Mouse (Mus musculus) kidney, adult 2 months (tissue): ENCODE measurements around the gene 1700016C15Rik.

Experiments
- CTCF ChIP-seq: fragments of 200-500 bp; conservative IDR thresholded peaks from 2 replicates; pipeline ENCODE4 v1.5.1; 2011; ENCODE audit warnings: low read depth, mild to moderate bottlenecking, control low read depth, low read length, moderate library complexity, mixed read lengths; ENCODE audit not compliant: insufficient read depth, insufficient read length
- POLR2A ChIP-seq: fragments of 200-500 bp; IDR thresholded peaks from one replicate; pipeline ENCODE4 v1.6.1; 2011; ENCODE audit warnings: low read depth, low read length, control low read depth

DNA sequence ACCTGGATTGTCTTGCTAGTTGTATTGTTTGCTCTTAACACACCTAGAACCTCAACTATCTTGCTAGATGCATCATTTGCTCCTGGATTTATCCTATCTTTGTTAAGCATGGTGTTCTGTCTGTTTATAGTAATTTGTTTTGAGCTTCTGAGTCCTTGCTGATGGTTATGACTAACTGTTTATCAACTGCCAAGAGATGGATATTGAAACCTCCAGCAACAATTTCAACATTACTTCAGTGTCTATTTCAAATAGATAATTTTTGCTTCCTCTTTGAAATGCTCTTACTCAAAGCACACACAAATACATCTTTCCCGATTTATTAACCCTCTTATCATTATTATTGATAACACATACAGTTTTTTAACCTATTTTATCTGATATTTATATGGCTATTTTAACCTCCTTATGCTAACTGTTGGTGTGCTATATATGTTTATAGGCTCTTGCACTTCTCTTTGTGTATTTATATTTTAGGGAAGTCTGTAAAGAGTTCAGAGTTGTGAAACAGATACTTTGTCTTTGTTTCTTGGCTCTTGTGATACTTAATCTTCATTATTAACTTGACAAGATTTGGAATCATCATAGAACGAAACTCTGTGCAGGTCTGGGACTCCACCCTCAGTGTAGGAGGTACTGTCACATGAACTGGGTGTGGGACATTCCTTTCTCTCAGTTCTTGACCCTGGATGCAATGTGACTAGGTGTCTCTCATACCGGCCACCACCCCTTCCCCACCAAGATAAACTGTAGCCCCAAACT lies 15.8 kb upstream of the 1700016C15Rik start:
- TF ChIP-seq CTCF (no peak), POLR2A (no peak)
